Mouse (Mus musculus): ENCODE results near the gene Tnp1. TPM values are rescaled to one million over a fixed set of nuclear protein-coding genes. Genes with fewer than 3 reads are reported as not detected.

Gene Tnp1
- total and polyA plus RNA-seq, 2 experiments = not detected

GRCm38 (mm10) chr1:73001961-73002360, 13.7 kb downstream of the Tnp1 start:
- Histone ChIP-seq H3K27me3 (ENCODE audit: control insufficient read depth, insufficient read depth, low read length) (no peaks in the 10 kb centered on the region), H3K4me3 (ENCODE audit: insufficient read depth, low read depth, low read length) (no peak overlapping the region), H3K27ac (replicated peaks; ENCODE audit: insufficient read depth, low read depth, low read length) (no peak overlapping the region), H3K4me1 (ENCODE audit: control insufficient read depth, insufficient read depth, low read length) (no peaks in the 10 kb centered on the region), H3K36me3 (ENCODE audit: control insufficient read depth, insufficient read depth, low read length) (no peaks in the 10 kb centered on the region), H3K79me2 (ENCODE audit: control insufficient read depth, insufficient read depth, low read length) (no peaks in the 10 kb centered on the region), H3K9ac (ENCODE audit: low read depth, low read length) (no peak overlapping the region)
- DNase-seq (ENCODE audit: extremely low read depth, low read depth, low spot score) = no peak
- TF ChIP-seq CTCF (IDR thresholded peaks at IDR 0.05; ENCODE audit: low read depth, low read length) (no peak), POLR2A (IDR thresholded peaks at IDR 0.05; ENCODE audit: extremely low read depth, insufficient read depth, low read length) (no peak)
- WGBS = 63% methylated on average over 5 of the region's 5 CpGs

DNA sequence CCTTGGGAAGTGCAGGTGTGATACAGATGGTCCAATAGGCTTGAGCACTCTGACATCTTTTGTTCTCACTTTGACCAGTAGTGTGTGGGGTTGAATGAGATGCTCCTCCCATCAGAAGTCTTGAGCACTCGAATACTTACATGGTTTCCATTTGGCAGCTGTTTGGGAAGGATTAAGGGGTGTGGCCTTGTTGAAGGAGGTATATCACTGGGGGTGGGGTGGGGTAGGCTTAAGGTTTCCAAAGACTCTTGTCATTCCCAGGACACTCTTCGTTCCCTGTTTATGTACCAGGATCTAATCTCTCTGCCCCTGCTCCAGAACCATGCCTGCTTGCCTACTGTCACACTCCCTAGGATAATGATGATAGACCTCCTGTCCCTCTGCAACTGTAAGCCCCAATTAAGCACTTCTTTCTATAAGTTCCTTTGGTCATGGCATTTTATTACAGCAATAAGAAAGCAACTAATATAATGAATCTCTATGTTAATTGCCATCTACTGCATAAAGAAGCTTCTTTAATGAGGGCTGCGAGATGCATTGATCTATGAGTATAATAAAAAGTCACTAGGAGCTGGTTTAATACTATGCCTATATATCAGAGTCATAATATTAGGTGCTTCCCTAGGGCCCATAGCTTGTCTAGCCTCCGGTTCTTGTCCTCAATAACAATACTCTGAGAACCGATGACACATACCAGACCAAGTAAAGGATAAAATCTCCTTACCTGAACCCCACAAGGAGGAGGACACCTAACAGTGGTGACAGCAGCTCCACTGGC, 20.8 kb downstream of the Tnp1 start:
- 91% methylated on average over 5 of the region's 5 CpGs for WGBS

DNA sequence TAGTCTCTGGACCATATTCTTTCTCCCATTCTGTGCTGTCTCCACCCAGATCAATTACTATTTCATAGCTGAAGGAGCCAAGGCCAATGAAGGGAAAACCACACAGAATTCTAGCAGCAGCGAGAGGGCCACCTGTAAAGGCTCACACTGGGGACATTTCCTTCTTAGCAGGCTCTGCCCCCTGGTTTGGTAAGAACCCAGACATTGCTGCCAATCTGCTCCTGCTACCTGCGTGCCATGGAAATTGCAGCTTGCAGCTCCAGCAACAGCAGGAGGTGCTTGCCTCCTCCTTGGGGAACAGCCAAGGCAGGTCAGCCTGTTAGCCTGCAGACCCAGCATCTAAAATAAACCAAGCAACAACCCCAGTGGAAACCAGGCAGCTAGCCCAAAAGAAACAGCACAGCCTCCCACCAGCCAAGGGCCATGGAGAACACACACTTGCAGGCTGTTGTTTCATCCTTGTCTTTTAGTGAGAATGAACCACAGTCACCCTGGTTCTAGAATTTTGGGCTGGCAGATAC, 22.7 kb downstream of the Tnp1 start:
- Histone ChIP-seq H3K79me2 (ENCODE audit: control insufficient read depth, insufficient read depth, low read length) (no peaks in the 10 kb centered on the region), H3K27ac (replicated peaks; ENCODE audit: insufficient read depth, low read depth, low read length) (no peak overlapping the region), H3K27me3 (ENCODE audit: control insufficient read depth, insufficient read depth, low read length) (no peaks in the 10 kb centered on the region), H3K9ac (ENCODE audit: low read depth, low read length) (no peak overlapping the region), H3K36me3 (ENCODE audit: control insufficient read depth, insufficient read depth, low read length) (no peaks in the 10 kb centered on the region), H3K4me1 (ENCODE audit: control insufficient read depth, insufficient read depth, low read length) (no peaks in the 10 kb centered on the region), H3K4me3 (ENCODE audit: insufficient read depth, low read depth, low read length) (no peak overlapping the region)
- TF ChIP-seq POLR2A (IDR thresholded peaks at IDR 0.05; ENCODE audit: extremely low read depth, insufficient read depth, low read length) (no peak), CTCF (IDR thresholded peaks at IDR 0.05; ENCODE audit: low read depth, low read length) (no peak)
- DNase-seq (ENCODE audit: extremely low read depth, low read depth, low spot score) = no peak
- 83% methylated on average over 2 of the region's 2 CpGs for WGBS

More for the DNA sequence above, 20.8 kb downstream of the Tnp1 start:
- TF ChIP-seq CTCF (IDR thresholded peaks at IDR 0.05; ENCODE audit: low read depth, low read length) (no peak), POLR2A (IDR thresholded peaks at IDR 0.05; ENCODE audit: extremely low read depth, insufficient read depth, low read length) (no peak)
- Histone ChIP-seq H3K36me3 (ENCODE audit: control insufficient read depth, insufficient read depth, low read length) (no peaks in the 10 kb centered on the region), H3K79me2 (ENCODE audit: control insufficient read depth, insufficient read depth, low read length) (no peaks in the 10 kb centered on the region), H3K27ac (replicated peaks; ENCODE audit: insufficient read depth, low read depth, low read length) (no peak overlapping the region), H3K27me3 (ENCODE audit: control insufficient read depth, insufficient read depth, low read length) (no peaks in the 10 kb centered on the region), H3K4me3 (ENCODE audit: insufficient read depth, low read depth, low read length) (no peak overlapping the region), H3K4me1 (ENCODE audit: control insufficient read depth, insufficient read depth, low read length) (no peaks in the 10 kb centered on the region), H3K9ac (ENCODE audit: low read depth, low read length) (no peak overlapping the region)
- DNase-seq (ENCODE audit: extremely low read depth, low read depth, low spot score) = no peak

- no peak for DNase-seq (ENCODE audit: extremely low read depth, low read depth, low spot score)
- Histone ChIP-seq H3K79me2 (ENCODE audit: control insufficient read depth, insufficient read depth, low read length) (no peaks in the 10 kb centered on the region), H3K4me3 (ENCODE audit: insufficient read depth, low read depth, low read length) (no peak overlapping the region), H3K9ac (ENCODE audit: low read depth, low read length) (no peak overlapping the region), H3K27me3 (ENCODE audit: control insufficient read depth, insufficient read depth, low read length) (no peaks in the 10 kb centered on the region), H3K36me3 (ENCODE audit: control insufficient read depth, insufficient read depth, low read length) (no peaks in the 10 kb centered on the region), H3K27ac (replicated peaks; ENCODE audit: insufficient read depth, low read depth, low read length) (no peak overlapping the region), H3K4me1 (ENCODE audit: control insufficient read depth, insufficient read depth, low read length) (no peaks in the 10 kb centered on the region)
- 55% methylated on average over 2 of the region's 2 CpGs for WGBS
- TF ChIP-seq CTCF (IDR thresholded peaks at IDR 0.05; ENCODE audit: low read depth, low read length) (no peak), POLR2A (IDR thresholded peaks at IDR 0.05; ENCODE audit: extremely low read depth, insufficient read depth, low read length) (no peak)
Observed at GRCm38 (mm10) chr1:72992209-72992608, 23.5 kb downstream of the Tnp1 start.

- 96% methylated on average over 3 of the region's 3 CpGs for WGBS
- TF ChIP-seq POLR2A (IDR thresholded peaks at IDR 0.05; ENCODE audit: extremely low read depth, insufficient read depth, low read length) (no peak), CTCF (IDR thresholded peaks at IDR 0.05; ENCODE audit: low read depth, low read length) (no peak)
- DNase-seq (ENCODE audit: extremely low read depth, low read depth, low spot score) = no peak
- no peaks in the 10 kb centered on the region for H3K4me1 ChIP-seq (ENCODE audit: control insufficient read depth, insufficient read depth, low read length)
- no peaks in the 10 kb centered on the region for H3K36me3 ChIP-seq (ENCODE audit: control insufficient read depth, insufficient read depth, low read length)
- no peaks in the 10 kb centered on the region for H3K79me2 ChIP-seq (ENCODE audit: control insufficient read depth, insufficient read depth, low read length)
- no peak overlapping the region for H3K9ac ChIP-seq (ENCODE audit: low read depth, low read length)
- H3K27ac ChIP-seq (replicated peaks; ENCODE audit: insufficient read depth, low read depth, low read length) = no peak overlapping the region
- no peak overlapping the region for H3K4me3 ChIP-seq (ENCODE audit: insufficient read depth, low read depth, low read length)
- no peaks in the 10 kb centered on the region for H3K27me3 ChIP-seq (ENCODE audit: control insufficient read depth, insufficient read depth, low read length)
Observed at GRCm38 (mm10) chr1:72988904-72989303, 26.8 kb downstream of the Tnp1 start.

- Histone ChIP-seq H3K4me3 (ENCODE audit: insufficient read depth, low read depth, low read length) (no peak overlapping the region), H3K27me3 (ENCODE audit: control insufficient read depth, insufficient read depth, low read length) (no peaks in the 10 kb centered on the region), H3K4me1 (ENCODE audit: control insufficient read depth, insufficient read depth, low read length) (no peaks in the 10 kb centered on the region), H3K79me2 (ENCODE audit: control insufficient read depth, insufficient read depth, low read length) (no peaks in the 10 kb centered on the region), H3K9ac (ENCODE audit: low read depth, low read length) (no peak overlapping the region), H3K36me3 (ENCODE audit: control insufficient read depth, insufficient read depth, low read length) (no peaks in the 10 kb centered on the region), H3K27ac (replicated peaks; ENCODE audit: insufficient read depth, low read depth, low read length) (no peak overlapping the region)
- DNase-seq (ENCODE audit: extremely low read depth, low read depth, low spot score) = no peak
- WGBS = 69% methylated on average over 4 of the region's 4 CpGs
- TF ChIP-seq POLR2A (IDR thresholded peaks at IDR 0.05; ENCODE audit: extremely low read depth, insufficient read depth, low read length) = no peak
- TF ChIP-seq CTCF (IDR thresholded peaks at IDR 0.05; ENCODE audit: low read depth, low read length) = no peak
Observed at GRCm38 (mm10) chr1:72986715-72987114, 29.0 kb downstream of the Tnp1 start.
